In the genomic region with DNA sequence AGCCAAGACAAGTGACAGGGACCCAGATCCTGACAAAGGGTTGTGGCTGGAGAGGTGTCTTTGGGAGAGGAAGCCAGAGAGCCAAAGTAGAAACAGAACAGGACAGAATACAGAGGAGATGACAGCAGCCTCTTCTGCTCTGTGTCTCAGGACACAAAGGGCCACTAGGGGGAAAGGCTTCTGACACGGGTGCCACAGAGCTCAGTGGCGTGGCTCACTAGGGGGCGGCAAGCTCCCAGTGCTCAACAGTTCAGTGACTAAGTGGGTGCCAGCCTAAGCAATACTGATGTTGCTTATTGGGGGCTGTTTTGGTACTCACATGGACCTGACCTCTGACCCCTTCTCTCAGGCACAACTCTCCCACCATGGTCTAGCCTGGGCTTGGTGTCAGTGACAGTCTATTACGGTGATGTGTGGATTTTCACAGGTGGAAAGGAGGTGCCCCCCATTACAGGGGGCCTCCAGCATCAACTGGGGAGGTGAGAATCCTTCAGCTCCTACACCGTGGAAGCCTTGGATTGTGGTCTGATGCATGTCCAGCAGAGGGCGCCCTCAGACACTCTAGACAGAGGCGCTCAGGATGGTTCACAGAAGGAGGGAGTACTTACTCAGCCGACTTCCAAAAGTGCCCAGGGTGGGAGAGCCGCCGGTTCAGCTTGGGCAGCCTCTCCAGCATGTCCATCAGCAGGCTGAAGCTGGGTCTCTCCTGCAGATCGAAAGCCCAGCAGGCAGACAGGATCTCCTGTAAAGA, we compare ENCODE assay signal across 8 mouse cellular contexts. TPM values are rescaled to one million over a fixed set of nuclear protein-coding genes. Genes with fewer than 3 reads are reported as not detected.
A peak's percentile ranks its signal among the peaks of the same experiment; 100 is the strongest.
DNase-seq lines count a peak whose midpoint lies in the region; ATAC-seq and TF ChIP-seq lines count a peak whose summit lies in the region.

No protein-coding gene starts in this region.

- no peak overlapping the region for H3K27ac ChIP-seq in liver, embryonic 12.5 days
- no peak overlapping the region for H3K27ac ChIP-seq in hindbrain, embryonic 16.5 days (ENCODE audit: low read depth, low read length)
- H3K27ac ChIP-seq in liver, adult 2 months (replicated peaks; ENCODE audit: insufficient read depth, low read depth, low read length): no peak overlapping the region
- H3K27ac ChIP-seq in olfactory bulb, adult 2 months (ENCODE audit: insufficient read depth, low read depth, low read length): no peak overlapping the region

- H3K4me2 ChIP-seq in liver, embryonic 12.5 days: no peak overlapping the region
- no peak overlapping the region for H3K4me2 ChIP-seq in hindbrain, embryonic 16.5 days (ENCODE audit: low read length)

- WGBS in liver, embryonic 12.5 days (ENCODE audit: insufficient replicate concordance): 35% methylated on average over 11 of the region's 11 CpGs
- 52% methylated on average over 11 of the region's 11 CpGs for WGBS in hindbrain, embryonic 16.5 days
- WGBS in liver, adult 2 months: 56% methylated on average over 11 of the region's 11 CpGs
- 50% methylated on average over 11 of the region's 11 CpGs for WGBS in olfactory bulb, adult 2 months

- H3K36me3 ChIP-seq in liver, embryonic 12.5 days: peaks cover 49% of the 10 kb centered on the region
- H3K36me3 ChIP-seq in hindbrain, embryonic 16.5 days (ENCODE audit: control insufficient read depth, insufficient read depth, low read length): peaks cover 4% of the 10 kb centered on the region; the same call in 1 of the 2 replicates
- H3K36me3 ChIP-seq in liver, adult 2 months (ENCODE audit: control insufficient read depth, insufficient read depth, low read length): no peaks in the 10 kb centered on the region

- no peak overlapping the region for H3K9ac ChIP-seq in liver, embryonic 12.5 days
- H3K9ac ChIP-seq in hindbrain, embryonic 16.5 days (ENCODE audit: low read depth, low read length): no peak overlapping the region
- H3K9ac ChIP-seq in liver, adult 2 months (ENCODE audit: low read depth, low read length): no peak overlapping the region

- H3K27me3 ChIP-seq in liver, embryonic 12.5 days (replicated peaks): no peaks in the 10 kb centered on the region
- no peaks in the 10 kb centered on the region for H3K27me3 ChIP-seq in hindbrain, embryonic 16.5 days (replicated peaks; ENCODE audit: control insufficient read depth, insufficient read depth, low read length)
- no peaks in the 10 kb centered on the region for H3K27me3 ChIP-seq in liver, adult 2 months (ENCODE audit: control insufficient read depth, insufficient read depth, low read length)

- H3K9me3 ChIP-seq in liver, embryonic 12.5 days (replicated peaks): no peaks in the 10 kb centered on the region
- no peaks in the 10 kb centered on the region for H3K9me3 ChIP-seq in hindbrain, embryonic 16.5 days (ENCODE audit: control insufficient read depth, low read length)

- ATAC-seq in liver, embryonic 12.5 days: no peak
- ATAC-seq in hindbrain, embryonic 16.5 days: 0 out of 2 replicates have a peak, but pooled peaks have one; percentile 34

- no peak for TF ChIP-seq POLR2A in liver, adult 2 months (IDR thresholded peaks at IDR 0.05; ENCODE audit: extremely low read depth, insufficient read depth, low read length)
- no peak for TF ChIP-seq POLR2A in olfactory bulb, adult 2 months (IDR thresholded peaks at IDR 0.05; ENCODE audit: insufficient read depth, low read depth, low read length)

- no peak overlapping the region for H3K4me3 ChIP-seq in liver, embryonic 12.5 days
- H3K4me3 ChIP-seq in hindbrain, embryonic 16.5 days (ENCODE audit: low read length): no peak overlapping the region
- no peak overlapping the region for H3K4me3 ChIP-seq in liver, adult 2 months (ENCODE audit: insufficient read depth, low read depth, low read length)
- H3K4me3 ChIP-seq in olfactory bulb, adult 2 months (ENCODE audit: insufficient read depth, low read depth, low read length): no peak overlapping the region

- H3K4me1 ChIP-seq in liver, embryonic 12.5 days: peaks cover 61% of the 10 kb centered on the region
- H3K4me1 ChIP-seq in hindbrain, embryonic 16.5 days (ENCODE audit: control insufficient read depth, insufficient read depth, low read depth, low read length): no peaks in the 10 kb centered on the region
- H3K4me1 ChIP-seq in liver, adult 2 months (ENCODE audit: control insufficient read depth, insufficient read depth, low read length): peaks cover 3% of the 10 kb centered on the region; the same call in 1 of the 2 replicates
- peaks cover 8% of the 10 kb centered on the region for H3K4me1 ChIP-seq in olfactory bulb, adult 2 months (ENCODE audit: control insufficient read depth, insufficient read depth, low read length)

- TF ChIP-seq CTCF in liver, adult 2 months (IDR thresholded peaks at IDR 0.05; ENCODE audit: low read depth, low read length): peak; percentile 87
- peak; percentile 53; the same call in 1 of the 2 replicates for TF ChIP-seq CTCF in olfactory bulb, adult 2 months (IDR thresholded peaks at IDR 0.05; ENCODE audit: insufficient read depth, low read depth, low read length)

- no peaks in the 10 kb centered on the region for H3K79me2 ChIP-seq in liver, adult 2 months (ENCODE audit: control insufficient read depth, insufficient read depth, low read length)

- DNase-seq in liver: peak; percentile 81
- DNase-seq in adrenal gland, adult 8-10 months: peak; percentile 45
- DNase-seq in embryo, embryonic 11.5 days (ENCODE audit: low read depth, low spot score): peak; percentile 50
- DNase-seq in liver, adult 2 months (ENCODE audit: extremely low read depth, low read depth, low spot score): peak; percentile 28
- peak; percentile 76 to 89 for DNase-seq in thymus, postnatal 10 days (ENCODE audit: low spot score in 2 of 2)

RNA-seq across cellular contexts. Expression of gene Lgals9, which starts 34.4 kb away (rescaled TPM):
- 40.8 and 45.7 TPM in 2 replicates for polyA plus RNA-seq in liver, embryonic 12.5 days (2016; fragmentation: Nextera tagmentation; extraction: Ambion mirVana)
- 10 to 100 TPM; 16.2 to 25.1 (median 20.1) TPM for total RNA-seq in adrenal gland, adult 8-10 months (2022)
- polyA plus RNA-seq in hindbrain, embryonic 16.5 days (2015; fragmentation: Nextera tagmentation; extraction: Ambion mirVana): 14.7 and 18.3 TPM in 2 replicates
- 175 and 236 TPM in 2 replicates for total RNA-seq in liver, adult 2 months (2014; rRNA removed)
- 1,032 and 1,086 TPM in 2 replicates for polyA plus RNA-seq in liver, adult 2 months (2012; rRNA removed)
- not detected in 2 replicates for polyA plus RNA-seq in olfactory bulb, adult 2 months (2012; ENCODE audit: insufficient read depth, insufficient read length, low replicate concordance, missing spikeins)

Comparison
In these comparisons a context has a peak if more than half of its experiments do, and no peak if none do; other contexts are left out.
1. DNase-seq: peak in every context shown above with its lines; median percentile 82 in thymus, postnatal 10 days; 81 in liver; 50 in embryo, embryonic 11.5 days; 45 in adrenal gland, adult 8-10 months; 28 in liver, adult 2 months.